Mouse (Mus musculus) forebrain, embryonic 16.5 days (tissue): Measurements from ENCODE around the gene Zfp365. TPM values are rescaled to one million over a fixed set of nuclear protein-coding genes. Genes with fewer than 3 reads are reported as not detected.

Experiments used
- ATAC-seq: fragments of 200-750 bp; cut with Nextera tagmentation; 2 replicates; pipeline ENCODE4 v1.8.0; 2017; ENCODE audit warnings: mild to moderate bottlenecking, moderate library complexity
- H3K27ac ChIP-seq: fragments of 300-500 bp; sonication (generic); 2 replicates; pipeline ENCODE4 v1.5.1; 2014; ENCODE audit warnings: low read length, control low read depth
- H3K27me3 ChIP-seq: fragments of 300-500 bp; sonication (generic); replicated peaks from 2 replicates; pipeline ENCODE4 v1.6.1; 2014; ENCODE audit warnings: low read length; ENCODE audit not compliant: control insufficient read depth, insufficient read depth
- H3K36me3 ChIP-seq: fragments of 300-500 bp; sonication (generic); 2 replicates; pipeline ENCODE4 v1.6.1; 2014; ENCODE audit not compliant: control insufficient read depth, insufficient read depth
- H3K4me1 ChIP-seq: fragments of 300-500 bp; sonication (generic); replicated peaks from 2 replicates; pipeline ENCODE4 v1.6.1; 2014; ENCODE audit warnings: low read length; ENCODE audit not compliant: control insufficient read depth, insufficient read depth
- H3K4me2 ChIP-seq: fragments of 300-500 bp; sonication (generic); 2 replicates; pipeline ENCODE4 v1.6.1; 2014; ENCODE audit warnings: mild to moderate bottlenecking, low read length, control low read depth
- H3K4me3 ChIP-seq: fragments of 300-500 bp; sonication (generic); replicated peaks from 2 replicates; pipeline ENCODE4 v1.5.1; 2014; ENCODE audit warnings: mild to moderate bottlenecking, low read length, control low read depth
- H3K9ac ChIP-seq: fragments of 300-500 bp; sonication (generic); replicated peaks from 2 replicates; pipeline ENCODE4 v1.6.1; 2014; ENCODE audit warnings: low read depth, low read length, control low read depth
- H3K9me3 ChIP-seq: fragments of 300-500 bp; sonication (generic); 2 replicates; pipeline ENCODE4 v1.6.1; 2016; ENCODE audit warnings: low read length; ENCODE audit not compliant: control insufficient read depth
- WGBS: fragments of 180-500 bp; shearing (Covaris S2); extraction: QIAGEN DNeasy Blood & Tissue Kit; methylation state at CpG from one replicate; pipeline ENCODE4 v1.1.7; 2014; 5-methylcytosine and 5-hydroxymethylcytosine counted together
- polyA plus RNA-seq: library from polyadenylated mRNA; unstranded; fragments of >200 nt; fragmentation: Nextera tagmentation; extraction: Ambion mirVana; gene quantifications from 2 replicates; pipeline ENCODE4 v1.2.1, GENCODE M21; 2015

The Zfp365 gene
- polyA plus RNA-seq, 1 experiment from 2014 or later: 4.9 TPM

- no peak overlapping the region for H3K4me2 ChIP-seq
- no peaks in the 10 kb centered on the region for H3K36me3 ChIP-seq
- no peaks in the 10 kb centered on the region for H3K9me3 ChIP-seq
- H3K27ac ChIP-seq: no peak overlapping the region
- no peak overlapping the region for H3K9ac ChIP-seq
- H3K4me3 ChIP-seq: no peak overlapping the region
- H3K27me3 ChIP-seq: no peaks in the 10 kb centered on the region
- peaks cover 14% of the 10 kb centered on the region for H3K4me1 ChIP-seq
- ATAC-seq: peak; percentile 43; the same call in 1 of the 2 replicates
- WGBS: 71% methylated on average over 7 of the region's 7 CpGs
Measured at GRCm38 (mm10) chr10:67894683-67895082, 17.8 kb downstream of the Zfp365 start.

DNA sequence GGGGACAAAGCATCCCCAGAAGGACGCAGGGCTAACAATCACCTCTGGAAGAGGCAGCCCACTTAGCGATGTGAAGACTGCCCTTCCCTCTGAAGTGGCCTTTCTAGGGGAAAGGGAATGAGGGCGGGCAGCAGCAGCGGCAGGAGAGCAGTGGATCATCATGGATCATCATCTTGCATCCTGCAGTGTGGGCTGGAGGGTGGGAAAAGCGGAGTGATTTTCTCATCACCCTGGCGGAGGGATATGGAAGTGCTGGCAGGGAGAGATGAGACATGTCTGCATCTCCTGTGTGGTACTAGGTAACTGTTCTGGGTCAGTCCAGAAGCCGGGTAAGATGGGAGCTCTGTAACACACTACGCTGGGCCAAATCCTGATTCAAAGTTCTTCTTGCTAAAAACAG, 18.4 kb downstream of the Zfp365 start:
- Histone ChIP-seq H3K4me2 (0 out of 2 replicates have a peak overlapping the region, but pooled peaks have one; percentile 0), H3K27ac (no peak overlapping the region), H3K36me3 (no peaks in the 10 kb centered on the region), H3K9ac (no peak overlapping the region), H3K9me3 (no peaks in the 10 kb centered on the region), H3K4me1 (peaks cover 14% of the 10 kb centered on the region), H3K4me3 (no peak overlapping the region), H3K27me3 (no peaks in the 10 kb centered on the region)
- 0 out of 2 replicates have a peak, but pooled peaks have one; percentile 12 for ATAC-seq
- WGBS: 59% methylated on average over 8 of the region's 8 CpGs

DNA sequence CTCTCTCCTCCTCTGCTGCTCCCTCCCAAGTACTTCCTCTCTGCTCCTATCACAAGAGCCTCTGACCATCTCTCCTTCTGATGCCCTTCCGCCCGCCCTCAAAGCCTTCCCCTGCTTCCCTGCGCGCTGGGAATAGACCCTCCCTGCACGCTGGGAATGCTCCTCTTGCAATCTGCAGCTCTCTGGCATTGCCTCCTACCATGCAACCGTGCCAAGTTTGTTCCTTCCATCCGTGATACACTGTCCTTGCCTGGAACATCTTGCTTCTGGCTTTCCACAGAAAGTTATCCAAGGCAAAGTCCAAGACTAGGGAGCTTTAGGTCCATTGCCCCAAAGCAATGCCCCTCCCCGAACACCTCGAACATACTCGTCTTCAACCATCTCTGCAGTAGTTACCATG, 19.2 kb downstream of the Zfp365 start:
- Histone ChIP-seq H3K36me3 (no peaks in the 10 kb centered on the region), H3K9ac (no peak overlapping the region), H3K9me3 (no peaks in the 10 kb centered on the region), H3K27ac (no peak overlapping the region), H3K4me2 (no peak overlapping the region), H3K27me3 (no peaks in the 10 kb centered on the region), H3K4me3 (no peak overlapping the region), H3K4me1 (peaks cover 14% of the 10 kb centered on the region)
- 71% methylated on average over 10 of the region's 10 CpGs for WGBS
- no peak for ATAC-seq

- WGBS: 89% methylated on average over 6 of the region's 6 CpGs
- Histone ChIP-seq H3K27me3 (no peaks in the 10 kb centered on the region), H3K4me1 (peaks cover 14% of the 10 kb centered on the region), H3K4me3 (no peak overlapping the region), H3K9me3 (no peaks in the 10 kb centered on the region), H3K4me2 (no peak overlapping the region), H3K27ac (no peak overlapping the region), H3K9ac (no peak overlapping the region), H3K36me3 (no peaks in the 10 kb centered on the region)
- ATAC-seq: no peak
Measured at GRCm38 (mm10) chr10:67891126-67891525, 21.3 kb downstream of the Zfp365 start.

- 94% methylated on average over 10 of the region's 10 CpGs for WGBS
- no peak overlapping the region for H3K27ac ChIP-seq
- no peak for ATAC-seq
Measured at GRCm38 (mm10) chr10:67887971-67888370, 24.5 kb downstream of the Zfp365 start.

DNA sequence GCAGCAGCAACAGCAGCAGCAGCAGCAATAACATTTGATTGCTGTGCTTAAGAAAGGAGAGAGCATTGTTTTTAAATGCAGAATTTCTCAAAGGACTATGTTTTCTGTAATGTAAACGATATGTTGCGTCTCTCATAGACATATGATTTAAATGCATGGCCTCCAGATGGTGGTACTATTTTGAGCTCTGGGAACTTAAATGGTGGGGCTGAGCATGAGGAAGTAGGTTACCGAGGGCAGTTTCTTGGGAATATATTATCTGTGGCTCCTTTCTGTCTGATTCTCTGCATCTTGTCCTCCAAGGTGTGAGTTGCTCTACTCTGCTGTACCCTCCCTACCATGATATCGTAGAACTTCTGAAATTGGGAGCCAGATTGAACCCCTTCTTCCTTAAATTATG, 31.8 kb downstream of the Zfp365 start:
- H3K36me3 ChIP-seq: no peaks in the 10 kb centered on the region
- H3K4me3 ChIP-seq: no peak overlapping the region
- WGBS: 90% methylated on average over 4 of the region's 4 CpGs
- no peaks in the 10 kb centered on the region for H3K4me1 ChIP-seq
- no peak overlapping the region for H3K4me2 ChIP-seq
- H3K9ac ChIP-seq: no peak overlapping the region
- no peak overlapping the region for H3K27ac ChIP-seq
- ATAC-seq: no peak
- no peaks in the 10 kb centered on the region for H3K9me3 ChIP-seq
- H3K27me3 ChIP-seq: no peaks in the 10 kb centered on the region

More at GRCm38 (mm10) chr10:67887971-67888370, 24.5 kb downstream of the Zfp365 start:
- no peaks in the 10 kb centered on the region for H3K9me3 ChIP-seq
- H3K27me3 ChIP-seq: no peaks in the 10 kb centered on the region
- H3K4me3 ChIP-seq: no peak overlapping the region
- H3K36me3 ChIP-seq: no peaks in the 10 kb centered on the region
- H3K4me1 ChIP-seq: no peaks in the 10 kb centered on the region
- H3K4me2 ChIP-seq: no peak overlapping the region
- no peak overlapping the region for H3K9ac ChIP-seq

DNA sequence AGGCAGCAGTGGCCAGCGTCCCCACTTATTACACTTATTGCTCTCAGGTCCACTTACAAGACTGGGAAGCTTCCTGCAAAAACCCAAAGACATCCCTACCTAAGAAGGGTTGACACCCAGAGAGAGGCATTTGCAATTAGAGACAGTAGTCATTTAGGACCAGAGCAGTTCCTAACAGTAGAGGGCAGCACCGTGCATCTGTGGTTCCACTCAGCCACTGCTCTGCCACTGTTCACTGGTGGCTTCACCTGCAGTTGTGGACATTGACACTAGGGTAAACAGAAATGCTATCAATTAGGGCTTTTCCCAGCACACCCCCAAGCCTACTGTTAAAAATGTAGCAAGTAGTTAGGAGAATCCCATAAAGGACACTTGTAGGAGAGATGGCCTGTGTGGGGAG, 40.7 kb downstream of the Zfp365 start:
- H3K27ac ChIP-seq: no peak overlapping the region
- H3K36me3 ChIP-seq: no peaks in the 10 kb centered on the region
- H3K9ac ChIP-seq: no peak overlapping the region
- H3K9me3 ChIP-seq: no peaks in the 10 kb centered on the region
- no peaks in the 10 kb centered on the region for H3K4me1 ChIP-seq
- 17% methylated on average over 2 of the region's 2 CpGs for WGBS
- no peaks in the 10 kb centered on the region for H3K27me3 ChIP-seq
- no peak overlapping the region for H3K4me3 ChIP-seq
- ATAC-seq: peak; percentile 61; the same call in 1 of the 2 replicates
- no peak overlapping the region for H3K4me2 ChIP-seq

GRCm38 (mm10) chr10:67868234-67868633, 44.2 kb downstream of the Zfp365 start:
- no peaks in the 10 kb centered on the region for H3K27me3 ChIP-seq
- no peaks in the 10 kb centered on the region for H3K36me3 ChIP-seq
- no peak overlapping the region for H3K4me2 ChIP-seq
- no peak overlapping the region for H3K9ac ChIP-seq
- no peak overlapping the region for H3K27ac ChIP-seq
- WGBS: 84% methylated on average over 3 of the region's 3 CpGs
- H3K9me3 ChIP-seq: no peaks in the 10 kb centered on the region
- no peaks in the 10 kb centered on the region for H3K4me1 ChIP-seq
- no peak for ATAC-seq
- H3K4me3 ChIP-seq: no peak overlapping the region

- no peak for ATAC-seq
- Histone ChIP-seq H3K36me3 (no peaks in the 10 kb centered on the region), H3K9me3 (no peaks in the 10 kb centered on the region), H3K9ac (no peak overlapping the region), H3K4me1 (no peaks in the 10 kb centered on the region), H3K4me3 (no peak overlapping the region), H3K4me2 (no peak overlapping the region), H3K27ac (no peak overlapping the region), H3K27me3 (no peaks in the 10 kb centered on the region)
- 94% methylated on average over 6 of the region's 6 CpGs for WGBS
Measured at GRCm38 (mm10) chr10:67865841-67866240, 46.6 kb downstream of the Zfp365 start.

DNA sequence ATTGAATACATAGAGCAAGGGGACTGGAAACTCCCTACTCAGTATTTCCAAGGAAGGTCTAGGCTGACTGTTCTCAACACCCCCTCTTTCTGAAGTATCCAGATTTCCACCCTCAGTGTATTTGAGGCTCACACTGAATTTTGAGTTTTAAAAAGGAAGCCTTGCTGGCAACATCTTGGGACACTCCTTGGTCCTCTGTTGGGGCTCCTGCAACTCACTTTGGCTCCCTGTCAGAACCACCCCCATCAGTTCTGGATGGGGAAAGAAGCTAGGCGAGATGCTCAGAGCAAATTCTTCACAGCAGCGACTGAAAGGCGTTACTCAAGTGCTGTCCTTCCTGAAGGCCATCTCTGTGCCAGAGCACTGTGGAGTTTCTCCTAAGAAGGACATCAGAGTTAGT, 47.4 kb downstream of the Zfp365 start:
- Histone ChIP-seq H3K27me3 (no peaks in the 10 kb centered on the region), H3K4me1 (no peaks in the 10 kb centered on the region), H3K9me3 (no peaks in the 10 kb centered on the region), H3K4me2 (no peak overlapping the region), H3K27ac (no peak overlapping the region), H3K36me3 (no peaks in the 10 kb centered on the region), H3K4me3 (no peak overlapping the region), H3K9ac (no peak overlapping the region)
- ATAC-seq: no peak
- WGBS: 73% methylated on average over 3 of the region's 3 CpGs
